Mouse (Mus musculus): ENCODE measurements around the gene Hoxc13. TPM values are rescaled to one million over a fixed set of nuclear protein-coding genes. Genes with fewer than 3 reads are reported as not detected.
A peak's percentile ranks its signal among the peaks of the same experiment; 100 is the strongest.

Hoxc13 gene
- polyA plus RNA-seq, 1 experiment from 2014 or later: not detected

Small RNA genes lying within 50 kb of the gene (microRNA-seq; reads per million reads assigned to microRNA genes)
- gene Mir196a-2: 3.4 reads per million, percentile 9 among the genes with 10 or more reads in this experiment

Other genes with a start within 250 kb of the Hoxc13 start
- 67.4 and 67.5 TPM in 2 replicates for gene Atp5g2, start 248.8 kb upstream of the Hoxc13 start, polyA plus RNA-seq (2016; fragmentation: Nextera tagmentation; extraction: Ambion mirVana)
- 38.8 and 42.7 TPM in 2 replicates for gene Calcoco1, start 198.9 kb upstream of the Hoxc13 start, polyA plus RNA-seq (2016; fragmentation: Nextera tagmentation; extraction: Ambion mirVana)
- not detected in 2 replicates for gene Hoxc12, start 15.7 kb downstream of the Hoxc13 start, polyA plus RNA-seq (2016; fragmentation: Nextera tagmentation; extraction: Ambion mirVana)
- gene Hoxc11, start 33.3 kb downstream of the Hoxc13 start, polyA plus RNA-seq (2016; fragmentation: Nextera tagmentation; extraction: Ambion mirVana): not detected in 2 replicates
- gene Hoxc10, start 45.7 kb downstream of the Hoxc13 start, polyA plus RNA-seq (2016; fragmentation: Nextera tagmentation; extraction: Ambion mirVana): not detected in 2 replicates
- not detected in 2 replicates for gene Hoxc5, start 46.3 kb downstream of the Hoxc13 start, polyA plus RNA-seq (2016; fragmentation: Nextera tagmentation; extraction: Ambion mirVana)
- gene Hoxc9, start 55.3 kb downstream of the Hoxc13 start, polyA plus RNA-seq (2016; fragmentation: Nextera tagmentation; extraction: Ambion mirVana): not detected in 2 replicates
- not detected in 2 replicates for gene Hoxc8, start 69.5 kb downstream of the Hoxc13 start, polyA plus RNA-seq (2016; fragmentation: Nextera tagmentation; extraction: Ambion mirVana)
- gene Hoxc6, start 77.2 kb downstream of the Hoxc13 start, polyA plus RNA-seq (2016; fragmentation: Nextera tagmentation; extraction: Ambion mirVana): not detected in 2 replicates
- gene Hoxc4, start 97.8 kb downstream of the Hoxc13 start, polyA plus RNA-seq (2016; fragmentation: Nextera tagmentation; extraction: Ambion mirVana): not detected in 2 replicates
- gene Smug1, start 246.0 kb downstream of the Hoxc13 start, polyA plus RNA-seq (2016; fragmentation: Nextera tagmentation; extraction: Ambion mirVana): 24.6 and 27.4 TPM in 2 replicates